Mouse (Mus musculus) spleen, adult 18-20 months (tissue): ENCODE results near the gene Snrpb.

Experiments
- DNase-seq, 2 experiments: peaks; one replicate each; pipeline ENCODE4 v3.0.0; 2022; ENCODE audit warnings: mixed read lengths in 2 of 2

Gene Snrpb

GRCm38 (mm10) chr2:130129687-130130086 is 49.5 kb downstream of the Snrpb start:
- no peak for DNase-seq

- no peak for DNase-seq
Observed at GRCm38 (mm10) chr2:130126073-130126472, 53.1 kb downstream of the Snrpb start.

- DNase-seq: no peak
Observed at GRCm38 (mm10) chr2:130125279-130126059, 53.7 kb downstream of the Snrpb start.
